Mouse (Mus musculus) layer of hippocampus, adult 18-20 months (tissue): ENCODE results near the gene Abhd2. TPM values are rescaled to one million over a fixed set of nuclear protein-coding genes. Genes with fewer than 3 reads are reported as not detected.

Source experiments
- DNase-seq, 2 experiments: peaks; one replicate each; pipeline ENCODE4 v3.0.0; 2022; ENCODE audit warnings: low spot score in 2 of 2
- total RNA-seq, 2 experiments: library from RNA; stranded (reverse); gene quantifications; 2 replicates each; pipeline ENCODE4 v1.2.3; 2021

Gene Abhd2
- total RNA-seq, 2 experiments from 2014 or later, result 62.0 to 65.6 TPM

GRCm38 (mm10) chr7:79374017-79374416, 101.0 kb downstream of the Abhd2 start:
- no peak for DNase-seq

- DNase-seq, result no peak
Observed at GRCm38 (mm10) chr7:79375594-79375993, 102.6 kb downstream of the Abhd2 start.

- no peak for DNase-seq
Observed at GRCm38 (mm10) chr7:79376516-79377275, 103.7 kb downstream of the Abhd2 start.

- DNase-seq, result peak in 1 of 2 experiments; percentile 41
Observed at GRCm38 (mm10) chr7:79386422-79387133, 113.6 kb downstream of the Abhd2 start, which contains the start of gene Rlbp1. Rlbp1 (minus strand) TSS chr7:79387048.

GRCm38 (mm10) chr7:79387140-79387539, 114.1 kb downstream of the Abhd2 start:
- no peak for DNase-seq

- no peak for DNase-seq
Observed at GRCm38 (mm10) chr7:79387991-79388390, 115.0 kb downstream of the Abhd2 start.

GRCm38 (mm10) chr7:79388671-79389206, 115.7 kb downstream of the Abhd2 start:
- no peak for DNase-seq

GRCm38 (mm10) chr7:79390141-79390708, 117.2 kb downstream of the Abhd2 start:
- no peak for DNase-seq

GRCm38 (mm10) chr7:79391471-79391870, 118.5 kb downstream of the Abhd2 start:
- DNase-seq, result no peak

- DNase-seq, result peak; percentile 84 to 96
Observed at GRCm38 (mm10) chr7:79391883-79392649, 119.1 kb downstream of the Abhd2 start, which contains the start of gene Fanci. Fanci (plus strand) TSS chr7:79391929.

GRCm38 (mm10) chr7:79392860-79393513, 120.0 kb downstream of the Abhd2 start:
- DNase-seq, result no peak

- no peak for DNase-seq
Observed at GRCm38 (mm10) chr7:79393924-79394323, 120.9 kb downstream of the Abhd2 start.

- no peak for DNase-seq
Observed at GRCm38 (mm10) chr7:79394666-79395065, 121.7 kb downstream of the Abhd2 start.

GRCm38 (mm10) chr7:79395186-79395585, 122.2 kb downstream of the Abhd2 start:
- no peak for DNase-seq

- DNase-seq, result no peak
Observed at GRCm38 (mm10) chr7:79397446-79397963, 124.5 kb downstream of the Abhd2 start.

GRCm38 (mm10) chr7:79398426-79398825, 125.4 kb downstream of the Abhd2 start:
- no peak for DNase-seq

- DNase-seq, result no peak
Observed at GRCm38 (mm10) chr7:79398971-79399370, 126.0 kb downstream of the Abhd2 start.

- DNase-seq, result no peak
Observed at GRCm38 (mm10) chr7:79400296-79400695, 127.3 kb downstream of the Abhd2 start.

GRCm38 (mm10) chr7:79414449-79415375, 141.7 kb downstream of the Abhd2 start:
- no peak for DNase-seq
